12 mouse cellular contexts compared by ENCODE assay signal in the genomic region with DNA sequence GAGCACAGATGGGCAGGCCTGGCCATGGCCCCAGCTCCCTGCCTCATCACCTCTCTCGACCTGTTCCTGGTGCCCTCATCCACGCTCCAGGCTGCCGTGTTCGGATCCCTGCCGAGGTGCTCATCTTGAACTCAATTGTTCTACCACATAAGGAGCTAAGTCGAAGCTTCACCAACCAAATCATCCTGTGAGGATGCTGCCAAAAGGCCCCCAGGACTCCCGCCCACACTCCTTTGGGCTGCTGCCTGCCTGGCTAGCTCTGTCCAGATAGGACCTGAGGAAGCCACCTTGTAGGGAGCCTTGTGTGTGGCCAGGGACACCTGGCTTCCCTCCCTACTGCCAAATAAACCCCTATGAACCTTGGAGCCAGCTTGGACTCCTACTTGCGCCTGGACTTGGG. TPM values are rescaled to one million over a fixed set of nuclear protein-coding genes. Genes with fewer than 3 reads are reported as not detected.
DNase-seq lines count a peak whose midpoint lies in the region; ATAC-seq and TF ChIP-seq lines count a peak whose summit lies in the region.
"Had no signal": no experiment of that assay in that cellular context is flagged by ENCODE, and none has a peak within 500 bp of the region (broad histone marks: within the 10 kb centered on the region; RNA-seq: fewer than 3 reads in every experiment).

No protein-coding gene starts in this region.

- no peak overlapping the region for H3K4me2 ChIP-seq in kidney, embryonic 16.5 days (replicated peaks; ENCODE audit: low read depth, low read length)
- peak overlapping the region; percentile 31; the same call in 1 of the 2 replicates for H3K4me2 ChIP-seq in forebrain, embryonic 12.5 days
- no peak overlapping the region for H3K4me2 ChIP-seq in hindbrain, postnatal 0 days (ENCODE audit: low read depth, low read length)
- no peak overlapping the region for H3K4me2 ChIP-seq in neural tube, embryonic 15.5 days

- TF ChIP-seq CTCF in hindbrain, postnatal 0 days (IDR thresholded peaks at IDR 0.05; ENCODE audit: low read depth), result no peak

- H3K4me1 ChIP-seq in kidney, embryonic 16.5 days (ENCODE audit: insufficient read depth, low read length), result peaks cover 57% of the 10 kb centered on the region
- H3K4me1 ChIP-seq in forebrain, embryonic 12.5 days, result peaks cover 65% of the 10 kb centered on the region
- H3K4me1 ChIP-seq in hindbrain, postnatal 0 days (ENCODE audit: insufficient read depth, low read length), result peaks cover 38% of the 10 kb centered on the region
- peaks cover 60% of the 10 kb centered on the region for H3K4me1 ChIP-seq in neural tube, embryonic 15.5 days

- no peak for ATAC-seq in kidney, embryonic 16.5 days (ENCODE audit: low FRiP score, low TSS enrichment)
- ATAC-seq in forebrain, embryonic 12.5 days (ENCODE audit: low FRiP score), result no peak
- no peak for ATAC-seq in hindbrain, postnatal 0 days
- ATAC-seq in neural tube, embryonic 15.5 days (ENCODE audit: low FRiP score), result no peak

- DNase-seq in kidney, postnatal 14 days, result no peak
- peak; percentile 40 for DNase-seq in hindbrain, postnatal 0 days (ENCODE audit: low spot score)
- DNase-seq in urinary bladder, postnatal 25 days (ENCODE audit: low spot score), result no peak
- DNase-seq in kidney, postnatal 4 days, result no peak
- DNase-seq in spleen, postnatal 36 days (ENCODE audit: low spot score in 2 of 2), result no peak
- DNase-seq: adrenal gland, adult 8-10 months; heart, adult 11 months; lung, postnatal 10 days had no signal

- H3K9me3 ChIP-seq in kidney, embryonic 16.5 days (ENCODE audit: low read length), result no peaks in the 10 kb centered on the region
- H3K9me3 ChIP-seq in forebrain, embryonic 12.5 days, result no peaks in the 10 kb centered on the region
- H3K9me3 ChIP-seq in hindbrain, postnatal 0 days (ENCODE audit: low read length), result no peaks in the 10 kb centered on the region
- no peaks in the 10 kb centered on the region for H3K9me3 ChIP-seq in neural tube, embryonic 15.5 days (replicated peaks)

- H3K36me3 ChIP-seq in kidney, embryonic 16.5 days (ENCODE audit: insufficient read depth, low read length), result peaks cover 5% of the 10 kb centered on the region; the same call in 1 of the 2 replicates
- no peaks in the 10 kb centered on the region; the same call in 1 of the 2 replicates for H3K36me3 ChIP-seq in forebrain, embryonic 12.5 days (replicated peaks)
- H3K36me3 ChIP-seq in hindbrain, postnatal 0 days (ENCODE audit: insufficient read depth, low read length), result no peaks in the 10 kb centered on the region
- H3K36me3 ChIP-seq in neural tube, embryonic 15.5 days, result no peaks in the 10 kb centered on the region

- no peak overlapping the region for H3K4me3 ChIP-seq in kidney, embryonic 16.5 days (ENCODE audit: low read length)
- no peak overlapping the region for H3K4me3 ChIP-seq in forebrain, embryonic 12.5 days (replicated peaks)
- no peak overlapping the region for H3K4me3 ChIP-seq in hindbrain, postnatal 0 days (ENCODE audit: low read length)
- no peak overlapping the region for H3K4me3 ChIP-seq in neural tube, embryonic 15.5 days (replicated peaks)

- no peak overlapping the region for H3K9ac ChIP-seq in kidney, embryonic 16.5 days (replicated peaks; ENCODE audit: low read length)
- no peak overlapping the region for H3K9ac ChIP-seq in forebrain, embryonic 12.5 days
- no peak overlapping the region for H3K9ac ChIP-seq in hindbrain, postnatal 0 days (replicated peaks; ENCODE audit: low read length)
- no peak overlapping the region for H3K9ac ChIP-seq in neural tube, embryonic 15.5 days (replicated peaks)

- 44% methylated on average over 8 of the region's 8 CpGs for WGBS in kidney, embryonic 16.5 days
- WGBS in forebrain, embryonic 12.5 days, result 23% methylated on average over 8 of the region's 8 CpGs
- 17% methylated on average over 8 of the region's 8 CpGs for WGBS in hindbrain, postnatal 0 days
- 23% methylated on average over 8 of the region's 8 CpGs for WGBS in neural tube, embryonic 15.5 days

- peaks cover 11% of the 10 kb centered on the region; the same call in 1 of the 2 replicates for H3K27me3 ChIP-seq in kidney, embryonic 16.5 days (ENCODE audit: insufficient read depth, low read length)
- peaks cover 37% of the 10 kb centered on the region for H3K27me3 ChIP-seq in forebrain, embryonic 12.5 days
- H3K27me3 ChIP-seq in hindbrain, postnatal 0 days (ENCODE audit: insufficient read depth, low read length), result peaks cover 8% of the 10 kb centered on the region; the same call in 1 of the 2 replicates
- no peaks in the 10 kb centered on the region for H3K27me3 ChIP-seq in neural tube, embryonic 15.5 days (replicated peaks)

- 0 out of 2 replicates have a peak overlapping the region, but pooled peaks have one; percentile 27 for H3K27ac ChIP-seq in kidney, embryonic 16.5 days (ENCODE audit: low read length)
- H3K27ac ChIP-seq in forebrain, embryonic 12.5 days, result peak overlapping the region; percentile 71
- peak overlapping the region; percentile 12; the same call in 1 of the 2 replicates for H3K27ac ChIP-seq in hindbrain, postnatal 0 days
- H3K27ac ChIP-seq in neural tube, embryonic 15.5 days (replicated peaks), result peak overlapping the region; percentile 79

RNA-seq across cellular contexts. Expression of gene Gmppa, which starts 7.1 kb away (rescaled TPM):
- polyA plus RNA-seq in kidney, embryonic 16.5 days (2015; fragmentation: Nextera tagmentation; extraction: Ambion mirVana), result 91.4 and 91.6 TPM in 2 replicates
- polyA plus RNA-seq in forebrain, embryonic 12.5 days (2016; fragmentation: Nextera tagmentation; extraction: Ambion mirVana), result 54.8 and 55.8 TPM in 2 replicates
- total RNA-seq in hindbrain, postnatal 0 days (2014; rRNA removed), result 88.0 and 96.8 TPM in 2 replicates
- polyA plus RNA-seq in hindbrain, postnatal 0 days (2015; fragmentation: Nextera tagmentation; extraction: Ambion mirVana), result 59.9 and 63.1 TPM in 2 replicates
- polyA plus RNA-seq in neural tube, embryonic 15.5 days (2015; fragmentation: Nextera tagmentation; extraction: Ambion mirVana), result 72.4 and 78.3 TPM in 2 replicates

RNA-seq across cellular contexts. Expression of gene Asic4, which starts 7.4 kb away (rescaled TPM):
- 1.00 and 1.5 TPM in 2 replicates for polyA plus RNA-seq in kidney, embryonic 16.5 days (2015; fragmentation: Nextera tagmentation; extraction: Ambion mirVana)
- polyA plus RNA-seq in forebrain, embryonic 12.5 days (2016; fragmentation: Nextera tagmentation; extraction: Ambion mirVana), result 6.4 and 8.2 TPM in 2 replicates
- total RNA-seq in hindbrain, postnatal 0 days (2014; rRNA removed), result 71.4 and 74.1 TPM in 2 replicates
- polyA plus RNA-seq in hindbrain, postnatal 0 days (2015; fragmentation: Nextera tagmentation; extraction: Ambion mirVana), result 17.0 and 21.0 TPM in 2 replicates
- polyA plus RNA-seq in neural tube, embryonic 15.5 days (2015; fragmentation: Nextera tagmentation; extraction: Ambion mirVana), result 22.9 and 31.6 TPM in 2 replicates
- total RNA-seq: common myeloid progenitor, adult 5-6 weeks had no signal

RNA-seq across cellular contexts. Expression of gene Chpf, which starts 36.3 kb away (rescaled TPM):
- 37.9 and 38.6 TPM in 2 replicates for polyA plus RNA-seq in kidney, embryonic 16.5 days (2015; fragmentation: Nextera tagmentation; extraction: Ambion mirVana)
- 21.6 and 25.8 TPM in 2 replicates for polyA plus RNA-seq in forebrain, embryonic 12.5 days (2016; fragmentation: Nextera tagmentation; extraction: Ambion mirVana)
- total RNA-seq in hindbrain, postnatal 0 days (2014; rRNA removed), result 155 and 173 TPM in 2 replicates
- 55.3 and 55.8 TPM in 2 replicates for polyA plus RNA-seq in hindbrain, postnatal 0 days (2015; fragmentation: Nextera tagmentation; extraction: Ambion mirVana)
- 48.3 and 51.7 TPM in 2 replicates for polyA plus RNA-seq in neural tube, embryonic 15.5 days (2015; fragmentation: Nextera tagmentation; extraction: Ambion mirVana)

RNA-seq across cellular contexts. Expression of gene Tmem198, which starts 36.5 kb away (rescaled TPM):
- polyA plus RNA-seq in kidney, embryonic 16.5 days (2015; fragmentation: Nextera tagmentation; extraction: Ambion mirVana), result 0.77 and 0.99 TPM in 2 replicates
- 20.8 and 24.1 TPM in 2 replicates for polyA plus RNA-seq in forebrain, embryonic 12.5 days (2016; fragmentation: Nextera tagmentation; extraction: Ambion mirVana)
- total RNA-seq in hindbrain, postnatal 0 days (2014; rRNA removed), result 52.7 and 69.3 TPM in 2 replicates
- 33.9 and 36.4 TPM in 2 replicates for polyA plus RNA-seq in hindbrain, postnatal 0 days (2015; fragmentation: Nextera tagmentation; extraction: Ambion mirVana)
- polyA plus RNA-seq in neural tube, embryonic 15.5 days (2015; fragmentation: Nextera tagmentation; extraction: Ambion mirVana), result 40.2 and 50.7 TPM in 2 replicates

Comparison
In these comparisons a context has a peak if more than half of its experiments do, and no peak if none do; other contexts are left out.
1. H3K27ac ChIP-seq: peak in every context shown above with its lines; median percentile 79 in neural tube, embryonic 15.5 days; 71 in forebrain, embryonic 12.5 days; 27 in kidney, embryonic 16.5 days; 12 in hindbrain, postnatal 0 days.